Mouse (Mus musculus): ENCODE measurements at regions not wholly inside any gene's neighbourhood (a gene's known extent, or its start where the extent isn't known, plus 50 kb on each side); places are given as distances from the start of the nearest gene placed in this dataset.

DNA sequence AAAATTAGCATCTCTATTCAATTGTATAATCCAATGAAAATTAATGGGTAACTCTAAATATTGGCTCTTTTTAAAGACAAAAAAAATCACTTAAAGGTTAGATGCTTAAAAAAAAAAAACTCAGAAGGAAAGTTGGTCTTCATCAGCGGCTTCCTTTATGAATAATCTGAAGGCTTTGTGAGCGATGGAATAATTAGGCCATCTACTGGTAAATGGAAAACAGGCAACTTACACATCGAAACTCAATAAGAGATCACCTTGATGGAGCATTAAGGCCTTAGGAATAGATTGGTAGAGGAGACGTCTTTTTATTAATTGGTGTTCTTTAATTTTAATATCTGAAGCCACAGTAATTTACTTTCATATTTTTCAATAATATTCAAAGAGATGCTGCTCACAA is 218.6 kb upstream of the Tacr3 start:
- no peak for DNase-seq

DNA sequence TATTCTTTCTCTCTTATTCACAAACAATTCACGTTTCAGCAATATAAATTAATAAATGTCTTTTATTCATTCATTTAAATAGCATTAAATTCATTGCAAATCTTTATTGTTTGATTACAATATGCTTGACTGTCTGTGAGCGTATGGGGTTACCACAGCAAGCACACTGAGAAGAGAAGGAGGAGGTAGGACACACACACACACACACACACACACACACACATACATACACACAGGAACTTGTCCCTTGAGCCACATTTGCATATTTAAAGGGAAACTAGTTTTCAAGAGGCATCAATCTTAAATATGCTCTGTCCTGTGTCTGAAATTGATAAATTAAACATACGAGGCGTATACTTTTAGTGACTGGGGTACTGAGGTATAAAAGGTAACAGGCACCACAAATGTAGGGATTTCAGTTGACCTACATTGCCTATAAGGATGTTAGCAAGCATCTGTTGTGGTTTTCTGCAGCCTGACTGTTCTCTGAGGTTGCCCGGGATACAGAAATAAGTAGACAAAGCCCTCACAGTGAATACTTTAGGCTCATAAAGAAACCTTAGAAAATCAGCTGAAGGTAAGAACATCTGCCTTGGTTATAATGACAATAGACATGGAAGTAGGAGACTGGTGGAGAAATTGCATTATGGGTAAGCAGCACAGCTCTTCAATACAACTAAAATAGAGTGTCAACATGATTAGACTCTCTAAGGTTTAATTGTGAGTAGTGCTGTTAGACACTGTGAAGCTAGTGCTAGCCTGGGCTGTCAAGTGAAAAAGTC is 217.1 kb upstream of the Tacr3 start:
- no peak for DNase-seq

DNA sequence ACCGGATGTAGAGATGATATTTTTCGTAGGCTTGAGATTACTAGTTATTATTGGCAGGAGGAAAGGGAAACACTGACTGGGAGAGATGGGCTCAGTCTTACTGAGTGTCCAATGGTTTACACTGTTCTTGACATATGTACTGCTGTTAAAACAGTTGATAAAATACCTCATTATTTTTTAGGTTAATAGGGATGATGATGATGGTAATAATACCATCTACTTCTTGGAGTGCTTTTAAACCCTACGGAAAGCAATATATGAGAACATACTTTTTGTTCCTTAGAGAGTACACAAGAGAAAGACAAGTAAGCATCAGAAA is 216.6 kb upstream of the Tacr3 start:
- DNase-seq: no peak

DNA sequence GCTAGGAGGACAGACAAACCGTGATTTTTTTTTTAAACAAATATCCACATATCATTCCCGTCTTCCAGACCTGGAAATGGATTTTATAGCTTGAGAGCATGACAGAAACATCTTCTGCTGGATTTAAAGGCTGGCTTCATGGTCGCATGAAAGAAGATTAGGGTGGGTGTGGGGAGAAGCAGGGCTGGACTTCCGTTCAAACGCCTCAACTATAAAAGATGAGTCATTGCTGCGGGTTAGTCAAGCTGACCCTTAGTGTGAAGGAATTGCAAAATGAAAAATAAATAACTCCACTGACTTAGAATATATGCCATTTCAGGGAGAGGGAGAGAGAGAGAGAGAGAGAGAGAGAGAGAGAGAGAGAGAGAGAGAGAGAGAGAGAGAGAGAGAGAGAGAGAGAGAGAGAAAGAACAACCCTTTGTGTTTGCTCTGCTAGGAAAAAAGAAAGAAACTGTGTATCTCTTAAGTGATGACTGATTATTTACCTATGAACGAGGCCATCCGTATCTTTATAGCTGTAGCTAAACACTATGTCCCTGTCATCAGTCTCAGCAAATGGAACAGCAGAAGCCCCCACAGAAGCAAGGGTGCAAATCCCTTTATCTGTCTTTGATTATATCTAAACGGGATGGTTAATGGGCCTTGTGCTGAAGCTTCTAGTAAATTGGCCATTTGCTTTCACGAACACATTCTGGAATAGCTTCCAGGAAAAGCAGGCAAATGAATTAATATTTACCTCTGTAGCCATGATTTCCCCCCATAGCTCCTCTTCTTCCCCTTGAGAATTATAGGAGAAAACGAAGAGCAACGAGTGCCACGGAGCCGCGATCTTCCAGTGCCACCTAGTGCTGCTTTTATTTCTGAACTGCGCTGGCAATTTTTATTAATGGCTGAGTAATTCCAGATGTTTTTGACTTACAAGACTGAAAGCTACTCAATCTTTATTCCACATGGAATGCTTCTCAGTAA is 199.4 kb upstream of the Tacr3 start:
- DNase-seq: no peak

DNA sequence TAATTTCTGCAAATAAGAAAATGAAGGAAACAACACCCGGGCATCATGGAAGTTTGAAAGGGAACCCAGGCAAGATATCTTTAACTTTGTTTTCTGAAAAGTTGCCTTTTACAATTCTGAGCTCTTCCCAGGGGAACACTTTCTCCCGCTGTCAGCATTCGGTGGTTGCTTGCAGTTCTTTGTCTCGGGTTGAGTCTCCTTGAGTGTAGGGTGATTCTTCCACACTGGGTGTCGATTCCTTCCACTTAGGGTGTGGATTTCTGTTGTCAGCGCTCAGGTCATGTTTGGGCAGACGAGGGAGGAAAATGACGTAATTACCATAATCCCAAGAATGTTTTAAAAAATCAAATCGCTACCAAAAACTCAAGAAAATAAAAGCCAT is 198.7 kb upstream of the Tacr3 start:
- no peak for DNase-seq

DNA sequence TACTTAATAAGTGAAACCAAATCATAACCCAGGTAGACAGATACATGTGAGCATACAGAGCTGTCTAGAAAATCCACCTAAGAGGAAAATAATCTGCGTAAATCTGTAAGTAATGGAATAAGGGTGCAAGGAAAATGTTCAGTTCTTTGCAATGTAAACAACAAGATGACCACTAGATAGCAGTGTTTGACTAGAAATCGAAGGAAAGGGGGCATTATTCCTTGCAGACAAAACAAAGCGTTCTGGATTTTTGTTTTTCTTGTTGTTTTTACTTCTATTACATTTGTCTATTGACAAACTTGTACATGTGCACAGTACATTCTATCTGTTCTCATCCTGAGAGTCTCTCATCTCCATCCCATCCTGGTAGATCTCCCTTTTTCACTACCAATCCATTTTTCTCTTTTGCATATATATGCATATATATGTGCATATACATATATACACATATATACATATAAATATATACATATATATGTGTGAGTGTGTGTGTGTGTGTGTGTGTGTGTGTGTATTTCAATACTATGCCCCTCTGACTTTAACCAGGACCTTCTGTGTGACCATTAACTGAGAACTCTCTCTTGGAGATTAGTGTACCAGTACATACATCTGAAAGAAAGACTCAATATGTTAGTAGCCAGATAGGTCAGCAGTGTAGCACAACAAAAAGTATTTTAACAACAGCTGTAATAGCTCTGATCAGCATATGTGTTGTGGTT is 179.9 kb upstream of the Tacr3 start:
- no peak for DNase-seq

DNA sequence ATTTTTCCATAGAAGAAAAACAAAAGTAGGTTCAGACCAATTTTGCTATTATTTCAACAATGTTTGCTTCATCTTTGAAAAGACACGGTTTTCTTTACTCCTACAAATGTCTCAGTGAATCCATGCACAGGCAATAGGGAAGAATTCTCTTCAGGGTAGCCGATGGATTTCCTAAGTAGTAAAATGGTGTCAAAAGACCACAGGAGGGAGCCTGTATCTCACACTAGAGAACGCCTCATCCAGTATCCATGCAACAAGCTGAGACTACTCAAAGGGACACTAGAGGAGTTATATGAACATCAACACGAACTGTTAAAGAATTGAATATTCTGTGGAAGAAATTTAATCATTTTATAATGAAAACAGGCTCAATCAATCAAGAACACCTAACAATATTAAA is 174.8 kb upstream of the Tacr3 start:
- DNase-seq: no peak

DNA sequence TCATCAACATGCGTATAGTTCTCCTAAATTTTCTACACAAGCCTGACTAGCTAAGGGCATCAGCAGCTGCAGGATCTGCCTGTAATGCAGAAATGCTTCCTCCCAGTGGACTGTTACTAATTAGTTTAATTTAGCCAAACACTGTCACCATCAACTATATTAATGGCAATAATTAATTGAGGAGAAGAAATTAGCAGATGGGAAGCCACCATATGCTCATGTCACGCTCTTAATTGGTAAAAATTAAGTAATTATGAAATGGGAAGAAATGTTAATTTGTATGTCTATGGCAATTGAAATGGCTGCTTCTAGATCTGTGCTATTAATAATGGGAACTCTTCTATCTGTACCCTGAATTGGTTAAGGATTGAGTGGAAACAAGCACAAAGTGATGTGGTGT is 133.9 kb upstream of the Tacr3 start:
- DNase-seq: no peak

DNA sequence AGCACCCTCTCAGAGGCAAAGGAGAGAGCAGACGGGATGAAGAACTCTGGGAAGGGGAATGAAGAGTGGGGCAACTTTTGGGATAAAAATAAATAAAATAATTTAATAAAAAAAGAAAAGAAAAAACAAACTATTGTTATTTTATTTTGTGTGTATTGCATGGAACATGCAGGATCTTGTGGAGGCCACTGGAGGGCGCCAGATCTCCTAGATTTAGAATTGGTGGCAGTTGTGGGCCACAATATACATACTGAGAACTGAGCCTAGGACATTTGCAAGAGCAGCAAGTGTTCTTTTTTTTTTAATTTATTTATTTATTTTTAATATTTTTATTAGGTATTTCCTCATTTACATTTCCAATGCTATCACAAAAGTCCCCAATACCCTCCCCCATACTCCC is 110.2 kb upstream of the Tacr3 start:
- peak; percentile 29 to 30 for DNase-seq

DNA sequence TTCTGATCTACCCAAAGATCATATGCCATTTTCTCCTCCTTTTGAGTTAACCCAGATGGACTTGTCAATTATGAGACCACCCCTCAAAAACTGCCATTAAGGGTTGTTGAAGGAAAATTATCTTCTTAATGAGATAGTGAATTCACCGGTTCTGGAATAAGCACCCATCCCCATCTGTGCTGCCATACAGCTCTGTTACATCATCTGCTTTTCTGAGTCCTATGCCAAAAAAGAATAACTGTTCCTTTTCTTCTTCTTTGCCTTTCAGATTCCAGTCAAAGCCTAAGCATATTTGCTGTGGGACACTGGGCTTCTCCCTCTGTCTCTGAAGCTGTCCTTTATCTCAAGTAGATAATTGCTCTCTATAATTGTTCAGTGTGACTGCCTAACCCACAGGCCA is 93.1 kb upstream of the Tacr3 start:
- no peak for DNase-seq

DNA sequence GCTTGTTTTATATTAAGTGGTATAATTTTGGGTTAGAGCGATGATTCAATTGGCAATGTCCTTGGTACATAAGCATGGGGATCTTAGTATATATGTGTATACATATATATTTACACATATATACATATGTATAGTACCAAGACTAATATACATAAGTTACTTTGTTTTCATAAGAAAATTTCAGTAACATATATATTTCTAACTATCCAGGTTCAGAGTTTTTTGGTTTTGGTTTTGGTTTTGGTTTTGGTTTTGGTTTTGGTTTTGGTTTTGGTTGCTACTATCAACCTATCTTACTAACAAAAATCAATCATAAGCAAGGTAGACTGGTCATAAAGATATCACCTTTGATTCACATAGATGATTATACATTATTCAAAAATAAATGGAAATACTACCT is 67.7 kb upstream of the Tacr3 start:
- DNase-seq: no peak

DNA sequence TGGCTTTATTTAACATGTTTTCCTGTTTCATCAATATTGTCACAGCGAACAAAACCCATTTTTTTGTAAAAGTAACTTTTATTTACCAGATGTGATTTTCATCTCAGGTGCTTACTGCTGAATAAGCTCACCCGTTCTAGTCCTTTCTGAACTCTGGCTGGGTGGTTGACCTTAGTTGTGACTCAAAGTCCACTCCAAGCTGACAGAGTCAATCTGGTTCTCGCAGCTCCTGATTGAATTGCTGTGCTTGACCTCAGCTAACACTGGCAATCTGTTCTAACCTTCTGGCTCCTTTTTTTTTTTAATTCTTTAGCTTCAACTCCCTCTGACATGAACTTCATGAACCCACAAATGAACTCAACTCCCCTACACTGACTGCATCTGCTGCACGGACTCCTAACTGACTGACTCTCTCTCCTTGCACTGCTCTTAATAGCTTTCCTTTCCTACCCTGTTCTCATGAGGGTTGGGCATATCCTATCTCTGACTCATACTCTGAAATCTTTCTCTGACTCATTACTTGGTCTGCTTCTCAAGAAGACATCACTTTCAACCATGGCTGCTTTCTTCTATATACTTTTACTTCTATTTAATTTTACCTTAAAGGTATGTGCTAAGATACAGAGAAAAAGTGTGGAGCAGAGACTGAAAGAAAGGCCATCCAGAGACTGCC is 65.4 kb upstream of the Tacr3 start:
- no peak for DNase-seq

Data from B cell, adult 2 months (primary cell).